Mouse (Mus musculus) intestine, embryonic 15.5 days (tissue): ENCODE data around the gene Pex10. TPM values are rescaled to one million over a fixed set of nuclear protein-coding genes. Genes with fewer than 3 reads are reported as not detected.

Source experiments
- ATAC-seq: fragments of 200-750 bp; cut with Nextera tagmentation; 2 replicates; pipeline ENCODE4 v1.8.0; 2017; ENCODE audit warnings: moderate TSS enrichment, moderate library complexity
- H3K27ac ChIP-seq: fragments of 300-500 bp; sonication (generic); 2 replicates; pipeline ENCODE4 v1.5.1; 2015; ENCODE audit warnings: mild to moderate bottlenecking, inconsistent platforms
- H3K27me3 ChIP-seq: fragments of 300-500 bp; sonication (generic); replicated peaks from 2 replicates; pipeline ENCODE4 v1.6.1; 2015; ENCODE audit warnings: inconsistent platforms
- H3K36me3 ChIP-seq: fragments of 300-500 bp; sonication (generic); 2 replicates; pipeline ENCODE4 v1.6.1; 2015; ENCODE audit warnings: inconsistent platforms
- H3K4me1 ChIP-seq: fragments of 300-500 bp; sonication (generic); replicated peaks from 2 replicates; pipeline ENCODE4 v1.6.1; 2015; ENCODE audit warnings: inconsistent platforms
- H3K4me2 ChIP-seq: fragments of 300-500 bp; sonication (generic); replicated peaks from 2 replicates; pipeline ENCODE4 v1.6.1; 2015; ENCODE audit warnings: mild to moderate bottlenecking, inconsistent platforms
- H3K4me3 ChIP-seq: fragments of 300-500 bp; sonication (generic); replicated peaks from 2 replicates; pipeline ENCODE4 v1.5.1; 2015; ENCODE audit warnings: inconsistent platforms
- H3K9ac ChIP-seq: fragments of 300-500 bp; sonication (generic); 2 replicates; pipeline ENCODE4 v1.6.1; 2015; ENCODE audit warnings: inconsistent platforms
- H3K9me3 ChIP-seq: fragments of 300-500 bp; sonication (generic); 2 replicates; pipeline ENCODE4 v1.6.1; 2016; ENCODE audit warnings: inconsistent platforms
- WGBS: fragments of 180-500 bp; shearing (Covaris S2); methylation state at CpG from one replicate; pipeline ENCODE4 v1.1.7; 2015; 5-methylcytosine and 5-hydroxymethylcytosine counted together
- polyA plus RNA-seq: library from polyadenylated mRNA; unstranded; fragments of >200 nt; fragmentation: Nextera tagmentation; extraction: Ambion mirVana; gene quantifications from 2 replicates; pipeline ENCODE4 v1.2.1, GENCODE M21; 2015

Gene Pex10
- polyA plus RNA-seq, 1 experiment from 2014 or later, result 23.3 TPM

GRCm38 (mm10) chr4:155034787-155035186 is 32.0 kb upstream of the Pex10 start:
- Histone ChIP-seq H3K27ac (no peak overlapping the region), H3K4me1 (no peaks in the 10 kb centered on the region), H3K4me3 (no peak overlapping the region), H3K36me3 (no peaks in the 10 kb centered on the region), H3K4me2 (no peak overlapping the region), H3K9me3 (no peaks in the 10 kb centered on the region), H3K27me3 (0 out of 2 replicates have a peak, but pooled peaks cover 5% of the 10 kb centered on the region), H3K9ac (no peak overlapping the region)
- no peak for ATAC-seq
- 69% methylated on average over 13 of the region's 13 CpGs for WGBS

GRCm38 (mm10) chr4:155040197-155040596 is 26.6 kb upstream of the Pex10 start:
- peaks cover 6% of the 10 kb centered on the region; the same call in 1 of the 2 replicates for H3K4me1 ChIP-seq
- peaks cover 45% of the 10 kb centered on the region for H3K27me3 ChIP-seq
- WGBS, result 55% methylated on average over 9 of the region's 9 CpGs
- H3K4me2 ChIP-seq, result no peak overlapping the region
- no peak overlapping the region for H3K4me3 ChIP-seq
- ATAC-seq, result no peak
- no peaks in the 10 kb centered on the region for H3K36me3 ChIP-seq
- no peak overlapping the region for H3K9ac ChIP-seq
- H3K9me3 ChIP-seq, result no peaks in the 10 kb centered on the region
- no peak overlapping the region for H3K27ac ChIP-seq

DNA sequence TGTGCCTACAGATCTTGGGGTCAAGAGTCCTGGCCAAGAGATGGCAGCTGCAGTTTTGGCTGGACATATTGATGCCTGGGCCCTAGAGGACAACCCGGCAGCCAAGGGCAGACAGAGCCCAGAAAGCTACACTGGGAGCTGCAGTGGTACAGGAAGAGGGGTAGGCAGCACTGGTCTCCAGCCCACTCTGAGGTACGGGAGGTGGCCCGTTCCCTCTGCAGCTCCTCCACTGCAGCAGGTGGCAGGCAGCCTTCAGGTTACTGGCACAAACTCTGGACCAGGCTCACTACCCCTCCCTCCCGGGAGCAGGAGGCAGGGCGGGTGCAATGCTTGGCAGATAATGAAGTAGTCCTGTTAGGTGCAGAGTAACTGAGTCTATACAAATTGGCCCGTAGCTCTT is 26.1 kb upstream of the Pex10 start:
- H3K4me2 ChIP-seq, result no peak overlapping the region
- H3K4me3 ChIP-seq, result no peak overlapping the region
- peaks cover 6% of the 10 kb centered on the region; the same call in 1 of the 2 replicates for H3K4me1 ChIP-seq
- no peak overlapping the region for H3K9ac ChIP-seq
- no peaks in the 10 kb centered on the region for H3K36me3 ChIP-seq
- H3K9me3 ChIP-seq, result no peaks in the 10 kb centered on the region
- no peak for ATAC-seq
- peaks cover 45% of the 10 kb centered on the region for H3K27me3 ChIP-seq
- H3K27ac ChIP-seq, result no peak overlapping the region
- 63% methylated on average over 6 of the region's 6 CpGs for WGBS

DNA sequence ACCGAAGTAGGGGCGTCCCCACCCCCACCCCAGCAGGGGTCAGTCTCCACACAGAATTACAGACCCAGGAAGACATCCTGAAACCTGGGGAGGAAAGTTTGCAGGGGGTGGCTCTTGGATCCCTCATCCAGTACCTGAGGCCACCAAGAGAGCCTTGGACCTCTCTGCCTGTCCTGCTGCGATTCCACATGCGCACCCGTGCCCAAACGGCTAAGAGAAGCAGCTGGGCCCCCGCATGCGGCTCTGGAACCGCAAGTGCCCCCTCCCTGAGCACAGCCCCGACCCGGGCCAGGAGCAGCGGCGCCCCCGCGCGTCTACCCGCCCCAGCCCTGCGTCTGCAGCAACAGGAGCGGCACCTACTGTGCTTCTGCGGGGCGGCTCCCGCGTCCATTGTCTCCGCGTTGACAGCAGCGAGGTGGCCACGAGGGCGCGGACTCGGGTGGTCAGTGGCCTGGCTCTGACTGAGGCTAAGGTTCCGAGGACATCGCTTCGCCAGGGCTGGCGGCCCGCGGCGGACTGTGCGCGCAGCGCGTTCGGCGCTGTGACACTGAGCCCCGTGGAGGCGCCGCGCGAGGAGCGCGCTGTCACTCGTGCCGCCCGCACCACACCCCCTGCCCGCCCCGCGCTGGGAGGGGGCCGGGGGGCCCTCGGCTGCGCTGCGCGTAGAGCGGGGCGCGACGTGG is 24.1 kb upstream of the Pex10 start:
- H3K4me3 ChIP-seq, result peak overlapping the region; percentile 25
- ATAC-seq, result 0 out of 2 replicates have a peak, but pooled peaks have one; percentile 8
- no peak overlapping the region for H3K9ac ChIP-seq

GRCm38 (mm10) chr4:155043289-155043625 is 23.6 kb upstream of the Pex10 start:
- WGBS, result 12% methylated on average over 25 of the region's 25 CpGs
- Histone ChIP-seq H3K27me3 (peaks cover 45% of the 10 kb centered on the region), H3K4me2 (peak overlapping the region; percentile 58), H3K36me3 (no peaks in the 10 kb centered on the region), H3K4me3 (peak overlapping the region; percentile 25), H3K9me3 (no peaks in the 10 kb centered on the region), H3K4me1 (peaks cover 6% of the 10 kb centered on the region; the same call in 1 of the 2 replicates), H3K9ac (no peak overlapping the region), H3K27ac (no peak overlapping the region)
- no peak for ATAC-seq

More for the DNA sequence above, 24.1 kb upstream of the Pex10 start:
- peaks cover 6% of the 10 kb centered on the region; the same call in 1 of the 2 replicates for H3K4me1 ChIP-seq
- peaks cover 45% of the 10 kb centered on the region for H3K27me3 ChIP-seq
- WGBS, result 11% methylated on average over 65 of the region's 65 CpGs
- no peak overlapping the region for H3K27ac ChIP-seq
- peak overlapping the region; percentile 58 for H3K4me2 ChIP-seq
- no peaks in the 10 kb centered on the region for H3K36me3 ChIP-seq
- H3K9me3 ChIP-seq, result no peaks in the 10 kb centered on the region

DNA sequence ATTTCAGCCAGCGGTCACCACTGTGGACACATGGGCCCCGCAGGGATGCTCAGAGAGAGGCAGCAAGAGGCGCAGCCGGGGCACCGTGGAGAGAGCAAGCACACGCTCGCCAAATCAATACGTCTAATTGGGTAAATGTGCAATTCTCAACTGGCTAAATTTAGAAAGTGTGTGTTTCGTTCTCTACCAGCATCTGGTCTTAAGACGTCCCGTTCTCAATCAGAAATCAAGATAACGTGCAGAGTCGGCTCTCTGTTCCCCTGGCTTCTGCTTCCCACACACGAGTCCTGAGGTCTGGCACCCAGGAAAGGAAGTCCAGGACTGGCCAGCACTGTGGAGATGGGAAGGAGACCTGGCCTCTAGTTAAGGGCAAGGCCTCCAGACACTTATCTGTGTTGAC is 20.2 kb upstream of the Pex10 start:
- Histone ChIP-seq H3K4me3 (no peak overlapping the region), H3K27ac (no peak overlapping the region), H3K36me3 (no peaks in the 10 kb centered on the region), H3K9ac (no peak overlapping the region), H3K4me2 (no peak overlapping the region), H3K27me3 (peaks cover 34% of the 10 kb centered on the region), H3K9me3 (no peaks in the 10 kb centered on the region), H3K4me1 (peaks cover 6% of the 10 kb centered on the region; the same call in 1 of the 2 replicates)
- 86% methylated on average over 14 of the region's 14 CpGs for WGBS
- no peak for ATAC-seq

DNA sequence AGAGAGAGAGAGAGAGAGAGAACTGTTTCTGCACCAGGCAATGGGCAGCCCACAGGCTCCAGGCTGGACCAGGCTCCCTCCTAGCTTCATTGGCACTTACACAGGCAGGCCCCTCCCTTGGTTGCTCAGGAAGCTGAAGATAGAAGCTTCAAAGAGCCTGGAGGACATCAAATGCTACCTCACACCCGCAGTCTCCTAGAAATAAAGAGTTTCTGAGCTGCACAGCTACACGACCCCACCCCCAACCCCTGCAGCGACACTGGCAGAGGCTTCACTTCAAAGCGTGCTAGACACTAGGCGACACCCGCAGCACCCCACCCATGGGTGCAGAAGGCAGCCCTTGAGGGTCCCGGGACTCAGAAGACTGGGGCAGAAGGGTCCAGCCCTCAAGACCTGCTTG is 16.7 kb upstream of the Pex10 start:
- Histone ChIP-seq H3K4me1 (0 out of 2 replicates have a peak, but pooled peaks cover 5% of the 10 kb centered on the region), H3K4me2 (no peak overlapping the region), H3K9ac (no peak overlapping the region), H3K27ac (no peak overlapping the region), H3K9me3 (no peaks in the 10 kb centered on the region), H3K27me3 (no peaks in the 10 kb centered on the region), H3K36me3 (no peaks in the 10 kb centered on the region), H3K4me3 (no peak overlapping the region)
- no peak for ATAC-seq
- WGBS, result 68% methylated on average over 7 of the region's 7 CpGs

GRCm38 (mm10) chr4:155056724-155057123 is 10.1 kb upstream of the Pex10 start, which contains the start of gene Plch2:
Gene Plch2, minus strand, starts transcription at chr4:155056784.
- H3K36me3 ChIP-seq, result no peaks in the 10 kb centered on the region
- H3K4me1 ChIP-seq, result peaks cover 24% of the 10 kb centered on the region
- H3K9ac ChIP-seq, result no peak within 1 kb of the TSS
- no peak within 1 kb of the TSS for H3K27ac ChIP-seq
- 73% methylated on average over 10 of the region's 10 CpGs for WGBS
- H3K27me3 ChIP-seq, result no peaks in the 10 kb centered on the region
- H3K4me2 ChIP-seq, result no peak within 1 kb of the TSS
- no peak for ATAC-seq
- H3K4me3 ChIP-seq, result no peak within 1 kb of the TSS
- H3K9me3 ChIP-seq, result no peaks in the 10 kb centered on the region

GRCm38 (mm10) chr4:155058325-155058724 is 8.5 kb upstream of the Pex10 start:
- WGBS, result 40% methylated on average over 10 of the region's 10 CpGs
- no peak overlapping the region for H3K9ac ChIP-seq
- H3K4me3 ChIP-seq, result no peak overlapping the region
- no peak for ATAC-seq
- H3K4me1 ChIP-seq, result peaks cover 21% of the 10 kb centered on the region
- no peak overlapping the region for H3K27ac ChIP-seq
- H3K9me3 ChIP-seq, result no peaks in the 10 kb centered on the region
- no peaks in the 10 kb centered on the region for H3K27me3 ChIP-seq
- no peak overlapping the region for H3K4me2 ChIP-seq
- no peaks in the 10 kb centered on the region for H3K36me3 ChIP-seq

DNA sequence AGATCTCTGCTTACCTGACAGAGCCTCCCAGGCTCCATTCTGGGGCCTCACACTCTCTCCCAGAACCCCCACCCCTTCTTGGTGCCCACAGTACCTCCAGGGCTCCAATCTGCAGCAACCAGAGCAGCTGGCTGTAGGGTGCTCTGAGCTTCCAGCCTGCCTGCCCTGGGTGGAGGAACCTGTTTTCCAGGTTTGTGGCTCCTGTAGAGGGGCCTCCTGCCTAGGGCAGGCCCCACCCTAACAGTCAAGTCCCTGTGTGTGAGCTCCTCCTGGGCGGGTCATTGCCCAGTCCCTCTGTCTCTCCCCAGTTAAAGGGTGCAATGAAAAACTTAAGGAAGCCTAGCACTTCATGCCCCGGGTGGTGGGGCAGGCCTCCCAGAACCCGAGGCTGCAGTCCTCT is 2.9 kb upstream of the Pex10 start:
- Histone ChIP-seq H3K4me2 (peak overlapping the region; percentile 55), H3K27ac (peak overlapping the region; percentile 93), H3K27me3 (no peaks in the 10 kb centered on the region), H3K4me1 (peaks cover 14% of the 10 kb centered on the region; the same call in 1 of the 2 replicates), H3K9me3 (no peaks in the 10 kb centered on the region), H3K4me3 (peak overlapping the region; percentile 31), H3K36me3 (no peaks in the 10 kb centered on the region), H3K9ac (peak overlapping the region; percentile 53)
- peak; percentile 79 for ATAC-seq
- 17% methylated on average over 3 of the region's 3 CpGs for WGBS

DNA sequence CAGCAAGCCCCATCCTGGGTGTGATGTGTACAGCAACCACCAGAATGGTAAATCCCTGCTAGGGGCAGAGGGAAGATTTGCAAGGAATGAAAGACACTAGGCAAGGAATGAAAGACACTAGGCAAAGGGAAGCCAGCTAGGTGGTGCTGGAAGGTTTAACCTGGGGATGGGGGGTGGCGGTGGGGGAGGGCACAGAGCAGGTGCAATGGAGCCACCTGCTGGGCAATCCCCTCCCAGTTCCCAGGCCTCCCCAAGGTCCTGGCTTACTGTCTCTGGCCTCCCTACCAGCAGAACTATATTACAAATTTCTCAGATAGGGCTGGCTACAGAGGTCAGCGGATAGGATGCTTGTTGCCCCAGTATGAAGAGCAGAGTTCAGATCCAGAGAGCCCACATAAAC is 2.3 kb upstream of the Pex10 start:
- 51% methylated on average over 2 of the region's 2 CpGs for WGBS
- no peaks in the 10 kb centered on the region for H3K9me3 ChIP-seq
- H3K4me2 ChIP-seq, result peak overlapping the region; percentile 55
- no peaks in the 10 kb centered on the region for H3K36me3 ChIP-seq
- no peak overlapping the region for H3K9ac ChIP-seq
- ATAC-seq, result peak; percentile 11; the same call in 1 of the 2 replicates
- H3K4me1 ChIP-seq, result peaks cover 14% of the 10 kb centered on the region; the same call in 1 of the 2 replicates
- no peaks in the 10 kb centered on the region for H3K27me3 ChIP-seq
- peak overlapping the region; percentile 91 for H3K27ac ChIP-seq
- H3K4me3 ChIP-seq, result no peak overlapping the region

DNA sequence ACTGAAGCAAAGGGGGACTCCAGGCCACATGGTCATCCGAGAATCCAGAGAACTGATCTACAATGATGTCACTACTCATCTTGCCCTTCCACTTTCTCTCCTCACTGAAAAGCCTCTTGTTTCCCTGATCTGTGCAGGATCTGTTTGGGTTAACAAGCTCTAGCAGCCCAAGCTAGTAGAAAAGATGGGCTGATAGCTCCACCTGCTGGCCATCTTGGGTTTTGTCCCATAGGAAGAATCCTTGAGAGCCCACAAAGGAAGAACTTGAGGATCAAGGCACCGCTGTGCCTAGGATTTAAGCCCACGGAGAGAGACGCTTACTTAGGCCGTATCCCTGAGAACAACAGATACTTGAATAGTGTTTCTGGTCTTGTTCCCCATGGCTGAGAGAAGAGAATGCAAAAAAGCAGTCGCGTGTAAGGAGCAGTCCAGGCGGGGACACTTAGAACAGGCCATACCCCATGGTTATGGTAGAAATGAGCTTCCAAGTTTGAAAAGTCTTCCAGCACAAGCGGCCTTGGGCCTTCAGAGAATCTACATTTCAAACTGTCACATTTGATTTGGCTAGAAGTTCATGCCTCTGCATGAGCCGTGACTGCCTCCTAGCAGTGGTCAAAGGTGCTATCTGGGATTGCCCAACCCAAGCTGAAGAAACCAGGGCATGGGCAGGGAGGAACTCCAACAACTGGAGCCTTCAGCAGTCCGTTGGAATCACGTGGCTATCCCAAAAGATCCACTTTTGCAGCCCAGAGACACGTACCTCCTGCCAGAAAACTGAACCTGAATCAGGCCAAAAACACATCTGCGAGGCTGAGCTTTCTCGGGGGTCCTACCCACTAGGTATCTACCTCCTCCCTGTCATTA is 614 bp upstream of the Pex10 start:
- H3K4me1 ChIP-seq, result peaks cover 14% of the 10 kb centered on the region; the same call in 1 of the 2 replicates
- H3K27ac ChIP-seq, result peak overlapping the region; percentile 58
- no peaks in the 10 kb centered on the region for H3K27me3 ChIP-seq
- no peaks in the 10 kb centered on the region for H3K9me3 ChIP-seq
- peak overlapping the region; percentile 26 for H3K9ac ChIP-seq
- H3K36me3 ChIP-seq, result peaks cover 12% of the 10 kb centered on the region
- H3K4me3 ChIP-seq, result peak overlapping the region; percentile 61
- peak overlapping the region; percentile 64 for H3K4me2 ChIP-seq
- 4% methylated on average over 15 of the region's 15 CpGs for WGBS
- ATAC-seq, result peak; percentile 72
